Mouse (Mus musculus) heart, adult 2 months (tissue): ENCODE data around the gene Tmem263.

ENCODE experiments used
- CTCF ChIP-seq: fragments of 200-600 bp; IDR thresholded peaks from 2 replicates; pipeline ENCODE4 v1.8.1; 2022; ENCODE audit warnings: antibody characterized with exemption, mild to moderate bottlenecking, moderate library complexity
- EP300 ChIP-seq: fragments of 200-500 bp; IDR thresholded peaks from 2 replicates; pipeline ENCODE4 v1.6.1; 2011; ENCODE audit warnings: low read depth, low read length, control low read depth; ENCODE audit not compliant: insufficient read depth
- POLR2A ChIP-seq: fragments of 200-500 bp; IDR thresholded peaks from 2 replicates; pipeline ENCODE4 v1.6.1; 2011; ENCODE audit warnings: mild to moderate bottlenecking, low read depth, low read length, control low read depth; ENCODE audit not compliant: insufficient read depth

DNA sequence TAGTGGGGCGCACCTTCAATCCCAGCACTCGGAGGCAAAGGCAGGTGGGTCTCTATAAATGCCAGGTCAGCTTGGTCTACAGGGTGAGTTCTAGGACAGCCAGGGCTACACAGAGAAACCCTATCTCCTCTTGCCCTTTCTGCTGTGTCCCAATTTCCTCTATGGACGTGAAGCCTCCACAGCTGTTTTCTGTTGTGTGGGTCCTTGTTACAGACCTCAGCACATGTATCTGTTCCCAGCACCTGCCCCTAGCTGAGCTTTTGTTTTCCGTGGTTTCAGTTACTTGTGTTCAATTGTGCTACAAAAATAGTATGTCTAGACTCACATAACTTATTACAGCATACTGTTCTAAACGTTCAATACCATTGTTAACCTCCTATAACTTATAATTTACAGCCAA lies 46.8 kb downstream of the Tmem263 start:
- no peak for TF ChIP-seq CTCF
- TF ChIP-seq EP300: no peak
- no peak for TF ChIP-seq POLR2A
